Mouse (Mus musculus) embryonic facial prominence, embryonic 12.5 days (tissue): ENCODE measurements around the gene Hecw2. TPM values are rescaled to one million over a fixed set of nuclear protein-coding genes. Genes with fewer than 3 reads are reported as not detected.

Source experiments
- ATAC-seq: fragments of 200-750 bp; cut with Nextera tagmentation; 2 replicates; pipeline ENCODE4 v1.8.0; 2017; ENCODE audit not compliant: insufficient number of reproducible peaks, insufficient read depth, low FRiP score, low TSS enrichment
- H3K27ac ChIP-seq: fragments of 300-500 bp; sonication (generic); 2 replicates; pipeline ENCODE4 v1.5.1; 2016; ENCODE audit warnings: mild to moderate bottlenecking
- H3K27me3 ChIP-seq: fragments of 300-500 bp; sonication (generic); 2 replicates; pipeline ENCODE4 v1.6.1; 2016; ENCODE audit warnings: mild to moderate bottlenecking, moderate library complexity
- H3K36me3 ChIP-seq: fragments of 300-500 bp; sonication (generic); 2 replicates; pipeline ENCODE4 v1.6.1; 2016; ENCODE audit warnings: mild to moderate bottlenecking
- H3K4me1 ChIP-seq: fragments of 300-500 bp; sonication (generic); 2 replicates; pipeline ENCODE4 v1.6.1; 2016
- H3K4me2 ChIP-seq: fragments of 300-500 bp; sonication (generic); replicated peaks from 2 replicates; pipeline ENCODE4 v1.6.1; 2016; ENCODE audit warnings: mild to moderate bottlenecking, moderate library complexity
- H3K4me3 ChIP-seq: fragments of 300-500 bp; sonication (generic); 2 replicates; pipeline ENCODE4 v1.5.1; 2016; ENCODE audit warnings: mild to moderate bottlenecking
- H3K9ac ChIP-seq: fragments of 300-500 bp; sonication (generic); 2 replicates; pipeline ENCODE4 v1.6.1; 2016; ENCODE audit warnings: mild to moderate bottlenecking, moderate library complexity
- H3K9me3 ChIP-seq: fragments of 300-500 bp; sonication (generic); 2 replicates; pipeline ENCODE4 v1.6.1; 2016; ENCODE audit warnings: mild to moderate bottlenecking, moderate library complexity
- WGBS: fragments of 180-500 bp; shearing (Covaris S2); methylation state at CpG from one replicate; pipeline ENCODE4 v1.1.7; 2016; 5-methylcytosine and 5-hydroxymethylcytosine counted together
- polyA plus RNA-seq: library from polyadenylated mRNA; unstranded; fragments of >200 nt; fragmentation: Nextera tagmentation; extraction: Ambion mirVana; gene quantifications from 2 replicates; pipeline ENCODE4 v1.2.1, GENCODE M21; 2016

The Hecw2 gene
- polyA plus RNA-seq, 1 experiment from 2014 or later, result 6.3 TPM

GRCm38 (mm10) chr1:53818072-53818862 is 376.7 kb downstream of the Hecw2 start:
- Histone ChIP-seq H3K4me2 (no peak overlapping the region), H3K27ac (no peak overlapping the region), H3K9ac (no peak overlapping the region), H3K4me3 (no peak overlapping the region), H3K4me1 (no peaks in the 10 kb centered on the region), H3K9me3 (no peaks in the 10 kb centered on the region), H3K36me3 (no peaks in the 10 kb centered on the region), H3K27me3 (no peaks in the 10 kb centered on the region)
- WGBS, result 46% methylated on average over 3 of the region's 3 CpGs
- ATAC-seq, result no peak

- no peak overlapping the region for H3K27ac ChIP-seq
- H3K27me3 ChIP-seq, result no peaks in the 10 kb centered on the region
- 93% methylated on average over 2 of the region's 2 CpGs for WGBS
- no peaks in the 10 kb centered on the region for H3K36me3 ChIP-seq
- H3K4me3 ChIP-seq, result no peak overlapping the region
- H3K9me3 ChIP-seq, result no peaks in the 10 kb centered on the region
- H3K9ac ChIP-seq, result no peak overlapping the region
- no peak overlapping the region for H3K4me2 ChIP-seq
- ATAC-seq, result no peak
- no peaks in the 10 kb centered on the region for H3K4me1 ChIP-seq
Observed at GRCm38 (mm10) chr1:53816353-53816752, 378.6 kb downstream of the Hecw2 start.

- no peaks in the 10 kb centered on the region for H3K36me3 ChIP-seq
- H3K27me3 ChIP-seq, result no peaks in the 10 kb centered on the region
- H3K9me3 ChIP-seq, result no peaks in the 10 kb centered on the region
- ATAC-seq, result no peak
- H3K9ac ChIP-seq, result no peak overlapping the region
- no peak overlapping the region for H3K4me2 ChIP-seq
- H3K4me1 ChIP-seq, result peaks cover 4% of the 10 kb centered on the region; the same call in 1 of the 2 replicates
- 71% methylated on average over 2 of the region's 2 CpGs for WGBS
- H3K27ac ChIP-seq, result no peak overlapping the region
- H3K4me3 ChIP-seq, result no peak overlapping the region
Observed at GRCm38 (mm10) chr1:53814077-53814705, 380.8 kb downstream of the Hecw2 start.

- Histone ChIP-seq H3K4me2 (no peak overlapping the region), H3K27me3 (no peaks in the 10 kb centered on the region), H3K4me1 (peaks cover 6% of the 10 kb centered on the region; the same call in 1 of the 2 replicates), H3K27ac (no peak overlapping the region), H3K36me3 (no peaks in the 10 kb centered on the region), H3K4me3 (no peak overlapping the region), H3K9ac (no peak overlapping the region), H3K9me3 (no peaks in the 10 kb centered on the region)
- 85% methylated on average over 4 of the region's 4 CpGs for WGBS
- ATAC-seq, result no peak
Observed at GRCm38 (mm10) chr1:53811919-53812318, 383.0 kb downstream of the Hecw2 start.

- Histone ChIP-seq H3K27ac (no peak overlapping the region), H3K9me3 (no peaks in the 10 kb centered on the region), H3K4me1 (peaks cover 6% of the 10 kb centered on the region; the same call in 1 of the 2 replicates), H3K4me3 (no peak overlapping the region), H3K9ac (no peak overlapping the region), H3K36me3 (no peaks in the 10 kb centered on the region), H3K4me2 (no peak overlapping the region), H3K27me3 (no peaks in the 10 kb centered on the region)
- no peak for ATAC-seq
- 81% methylated on average over 2 of the region's 2 CpGs for WGBS
Observed at GRCm38 (mm10) chr1:53808229-53808628, 386.7 kb downstream of the Hecw2 start.

GRCm38 (mm10) chr1:53797811-53798210 is 397.2 kb downstream of the Hecw2 start:
- no peak for ATAC-seq
- Histone ChIP-seq H3K4me3 (no peak overlapping the region), H3K4me2 (no peak overlapping the region), H3K27ac (no peak overlapping the region), H3K4me1 (no peaks in the 10 kb centered on the region), H3K9me3 (no peaks in the 10 kb centered on the region), H3K36me3 (no peaks in the 10 kb centered on the region), H3K9ac (no peak overlapping the region), H3K27me3 (no peaks in the 10 kb centered on the region)
- 73% methylated on average over 3 of the region's 3 CpGs for WGBS

- Histone ChIP-seq H3K4me1 (no peaks in the 10 kb centered on the region), H3K9ac (no peak overlapping the region), H3K9me3 (no peaks in the 10 kb centered on the region), H3K36me3 (no peaks in the 10 kb centered on the region), H3K4me3 (no peak overlapping the region), H3K27me3 (no peaks in the 10 kb centered on the region), H3K4me2 (no peak overlapping the region), H3K27ac (no peak overlapping the region)
- WGBS, result 83% methylated on average over 5 of the region's 5 CpGs
- ATAC-seq, result no peak
Observed at GRCm38 (mm10) chr1:53797074-53797473, 397.9 kb downstream of the Hecw2 start.

- Histone ChIP-seq H3K4me2 (no peak overlapping the region), H3K4me1 (no peaks in the 10 kb centered on the region), H3K9me3 (no peaks in the 10 kb centered on the region), H3K9ac (no peak overlapping the region), H3K4me3 (no peak overlapping the region), H3K36me3 (no peaks in the 10 kb centered on the region), H3K27me3 (no peaks in the 10 kb centered on the region), H3K27ac (no peak overlapping the region)
- no peak for ATAC-seq
- WGBS, result 88% methylated on average over 6 of the region's 6 CpGs
Observed at GRCm38 (mm10) chr1:53796271-53796670, 398.7 kb downstream of the Hecw2 start.

GRCm38 (mm10) chr1:53795591-53795990 is 399.4 kb downstream of the Hecw2 start:
- no peak overlapping the region for H3K27ac ChIP-seq

GRCm38 (mm10) chr1:53795081-53795480 is 399.9 kb downstream of the Hecw2 start:
- WGBS, result 88% methylated on average over 5 of the region's 5 CpGs
- Histone ChIP-seq H3K36me3 (no peaks in the 10 kb centered on the region), H3K27me3 (no peaks in the 10 kb centered on the region), H3K9ac (no peak overlapping the region), H3K4me1 (no peaks in the 10 kb centered on the region), H3K27ac (no peak overlapping the region), H3K4me2 (no peak overlapping the region), H3K4me3 (no peak overlapping the region), H3K9me3 (no peaks in the 10 kb centered on the region)
- ATAC-seq, result no peak

More at GRCm38 (mm10) chr1:53795591-53795990, 399.4 kb downstream of the Hecw2 start:
- Histone ChIP-seq H3K4me2 (no peak overlapping the region), H3K4me3 (no peak overlapping the region), H3K9me3 (no peaks in the 10 kb centered on the region), H3K9ac (no peak overlapping the region), H3K27me3 (no peaks in the 10 kb centered on the region), H3K4me1 (no peaks in the 10 kb centered on the region), H3K36me3 (no peaks in the 10 kb centered on the region)
- ATAC-seq, result no peak
- WGBS, result 79% methylated on average over 4 of the region's 4 CpGs

GRCm38 (mm10) chr1:53794279-53794678 is 400.7 kb downstream of the Hecw2 start:
- no peaks in the 10 kb centered on the region for H3K9me3 ChIP-seq
- ATAC-seq, result no peak
- no peak overlapping the region for H3K4me2 ChIP-seq
- H3K36me3 ChIP-seq, result no peaks in the 10 kb centered on the region
- H3K4me1 ChIP-seq, result no peaks in the 10 kb centered on the region
- no peak overlapping the region for H3K9ac ChIP-seq
- 69% methylated on average over 2 of the region's 2 CpGs for WGBS
- H3K27me3 ChIP-seq, result no peaks in the 10 kb centered on the region
- H3K27ac ChIP-seq, result no peak overlapping the region
- H3K4me3 ChIP-seq, result no peak overlapping the region

GRCm38 (mm10) chr1:53791343-53791742 is 403.6 kb downstream of the Hecw2 start:
- Histone ChIP-seq H3K36me3 (no peaks in the 10 kb centered on the region), H3K9ac (no peak overlapping the region), H3K4me2 (no peak overlapping the region), H3K4me3 (no peak overlapping the region), H3K4me1 (no peaks in the 10 kb centered on the region), H3K27ac (no peak overlapping the region), H3K27me3 (no peaks in the 10 kb centered on the region), H3K9me3 (no peaks in the 10 kb centered on the region)
- 85% methylated on average over 2 of the region's 2 CpGs for WGBS
- ATAC-seq, result no peak
